Mouse (Mus musculus) right cerebral cortex, postnatal 14 days (tissue): ENCODE measurements at regions not wholly inside any gene's neighbourhood (a gene's known extent, or its start where the extent isn't known, plus 50 kb on each side); places are given as distances from the start of the nearest gene placed in this dataset.
"Not testable (repeated sequence)": the region's sequence is repeated elsewhere in the genome, so short reads cannot be mapped to it uniquely, and the experiment has no call there.

Source experiments
- DNase-seq: peaks from one replicate; pipeline ENCODE4 v3.0.0; 2022

DNA sequence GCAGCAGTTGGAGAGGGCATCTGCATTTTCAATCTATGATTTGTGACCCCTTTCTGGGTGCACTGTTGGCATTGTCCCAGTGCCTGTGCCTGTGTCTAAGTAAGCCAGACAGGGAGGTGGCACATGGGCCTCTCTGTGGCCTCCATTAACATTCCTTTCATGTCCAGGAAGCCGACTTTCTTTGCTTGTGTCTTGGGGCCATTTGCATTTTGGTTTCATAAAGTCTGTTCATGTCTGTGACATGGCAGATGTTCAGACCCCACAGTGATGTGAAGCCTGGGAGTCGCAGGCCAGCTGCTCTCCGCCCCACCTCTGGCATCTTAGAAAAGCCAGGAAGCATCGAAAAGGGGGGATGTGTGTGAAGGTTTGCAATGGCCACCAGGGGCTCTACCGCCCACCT, 153.1 kb downstream of the Kif26a start:
- DNase-seq, result no peak

- DNase-seq, result no peak
Measured at GRCm38 (mm10) chr12:112299603-112300002, 153.6 kb downstream of the Kif26a start.

DNA sequence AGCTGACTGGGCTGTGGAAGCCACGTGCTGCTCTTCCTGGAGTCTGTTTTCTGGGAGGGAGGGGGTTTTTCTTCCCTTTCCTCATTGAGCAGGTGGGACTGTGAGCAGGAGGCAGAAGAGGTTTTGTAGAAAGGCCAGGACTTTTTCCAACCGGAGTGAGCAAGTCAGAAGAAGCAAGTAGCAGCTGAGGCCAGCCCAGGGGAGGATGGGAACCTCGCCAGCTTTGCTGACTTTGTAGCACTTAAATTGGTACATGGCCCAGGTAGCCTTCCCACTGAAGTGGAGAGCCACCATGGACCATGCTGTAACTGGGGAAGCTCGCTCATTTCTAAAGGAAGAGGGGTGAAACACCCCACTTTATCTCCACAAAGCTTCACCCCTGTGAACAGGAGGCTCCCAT, 154.1 kb downstream of the Kif26a start:
- DNase-seq, result no peak

GRCm38 (mm10) chr12:112301411-112301891, 155.4 kb downstream of the Kif26a start:
- DNase-seq, result no peak

- DNase-seq, result no peak
Measured at GRCm38 (mm10) chr12:112301929-112302328, 155.9 kb downstream of the Kif26a start.

DNA sequence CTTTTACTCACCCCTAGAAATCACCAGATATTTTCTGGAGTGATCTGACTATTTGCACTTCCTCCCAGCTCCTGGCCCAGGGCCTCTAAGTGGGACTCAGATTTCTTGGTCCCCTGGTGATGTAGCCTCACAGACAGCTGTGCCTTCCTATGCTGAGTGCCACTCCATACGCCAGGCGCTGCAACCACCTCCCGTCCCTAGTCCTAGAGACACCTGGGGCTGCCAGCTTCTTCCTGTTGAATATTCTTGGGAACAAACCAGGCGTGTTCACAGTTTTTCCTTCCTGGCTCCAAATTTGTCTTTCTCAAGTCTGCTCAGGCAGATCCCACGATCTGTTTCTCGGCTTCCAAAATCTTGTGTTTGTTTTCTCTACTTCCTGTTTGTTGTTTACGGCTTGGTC, 160.2 kb downstream of the Kif26a start:
- no peak for DNase-seq

DNA sequence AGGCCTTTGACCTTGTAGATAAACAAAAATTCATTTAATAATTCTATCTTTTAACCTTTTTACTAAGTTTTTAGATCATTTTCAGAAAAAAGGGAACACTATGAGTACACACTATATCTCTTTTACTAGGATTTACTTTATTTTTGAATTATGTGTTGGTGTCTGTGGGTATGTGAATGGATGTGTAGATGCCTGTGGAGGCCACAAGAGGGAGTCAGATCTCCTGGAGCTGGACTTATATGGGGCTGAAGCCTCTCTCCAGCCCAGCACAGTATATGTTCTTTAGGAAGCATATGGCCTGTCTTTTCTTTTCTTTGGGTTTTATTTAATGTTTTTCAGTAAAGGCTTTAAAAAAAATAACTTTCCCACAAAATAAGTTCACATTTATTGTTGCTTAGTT, 162.0 kb downstream of the Kif26a start:
- no peak for DNase-seq

GRCm38 (mm10) chr12:112309096-112309495, 163.1 kb downstream of the Kif26a start:
- not testable (repeated sequence) for DNase-seq

- no peak for DNase-seq
Measured at GRCm38 (mm10) chr12:112309781-112310180, 163.8 kb downstream of the Kif26a start.

DNA sequence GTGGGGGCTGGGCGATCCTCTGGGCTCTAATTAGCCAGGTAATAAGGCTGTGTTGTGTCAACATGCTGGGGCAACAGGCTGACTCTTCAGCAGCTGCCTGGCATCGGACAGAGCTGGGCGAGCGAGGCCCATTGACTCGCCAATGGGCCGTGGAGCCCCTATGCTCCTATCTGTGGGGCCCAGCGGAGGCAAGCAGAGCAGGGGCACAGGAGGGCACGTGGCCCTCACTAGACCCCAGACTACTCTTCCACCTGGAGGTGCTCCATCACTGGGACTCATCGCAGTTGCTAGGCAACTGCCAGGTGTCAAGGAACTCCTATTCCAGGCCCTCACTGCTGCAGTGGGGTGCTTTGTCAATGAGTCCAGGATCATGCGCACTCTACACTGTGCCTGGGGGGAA, 164.7 kb downstream of the Kif26a start:
- DNase-seq, result no peak

DNA sequence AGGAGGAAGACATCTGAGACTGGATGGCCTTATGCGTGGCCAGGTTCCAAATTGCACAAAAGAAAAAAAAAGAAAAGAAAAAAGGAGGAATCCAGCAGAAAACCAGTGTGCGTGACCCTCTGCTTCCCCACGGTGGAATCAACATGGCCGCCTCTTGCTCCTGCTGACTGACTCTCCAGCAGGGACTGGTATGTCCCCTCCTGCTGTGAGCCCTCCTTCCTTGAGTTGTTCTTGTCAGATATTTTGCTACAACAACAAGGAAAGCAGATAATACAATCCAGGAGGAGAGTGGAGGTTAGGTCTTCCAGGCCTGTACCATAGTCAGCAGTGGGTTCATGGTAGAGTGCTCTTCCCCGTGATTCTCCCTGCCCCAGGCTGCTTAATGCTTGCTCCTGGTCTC, 168.8 kb downstream of the Kif26a start:
- no peak for DNase-seq

- no peak for DNase-seq
Measured at GRCm38 (mm10) chr12:112317191-112317590, 171.2 kb downstream of the Kif26a start.

DNA sequence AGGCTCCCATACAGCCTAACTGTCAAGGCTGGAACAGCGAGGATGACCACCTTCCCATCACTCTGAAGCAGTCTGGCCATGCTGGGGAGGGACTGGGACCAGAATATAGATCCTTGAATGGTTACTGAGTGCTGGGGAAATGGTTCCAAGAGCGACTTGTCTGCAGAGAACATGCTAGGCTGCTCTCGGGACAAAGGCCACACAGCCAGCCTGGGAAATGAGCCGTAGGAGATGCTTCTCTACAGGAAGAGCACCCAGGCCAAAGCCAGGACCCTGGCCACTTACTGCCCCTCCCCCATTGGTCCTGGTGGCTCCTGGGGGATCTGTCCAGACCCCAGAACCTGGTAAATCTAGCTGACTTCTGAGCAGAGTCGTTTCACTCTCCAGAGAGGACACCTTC, 170.8 kb upstream of the A530016L24Rik start:
- no peak for DNase-seq

GRCm38 (mm10) chr12:112322196-112322595, 167.1 kb upstream of the A530016L24Rik start:
- no peak for DNase-seq

- DNase-seq, result no peak
Measured at GRCm38 (mm10) chr12:112327411-112327810, 161.8 kb upstream of the A530016L24Rik start.

- DNase-seq, result no peak
Measured at GRCm38 (mm10) chr12:112328809-112329575, 160.3 kb upstream of the A530016L24Rik start.

- DNase-seq, result peak; percentile 63
Measured at GRCm38 (mm10) chr12:112329701-112330301, 159.4 kb upstream of the A530016L24Rik start.

DNA sequence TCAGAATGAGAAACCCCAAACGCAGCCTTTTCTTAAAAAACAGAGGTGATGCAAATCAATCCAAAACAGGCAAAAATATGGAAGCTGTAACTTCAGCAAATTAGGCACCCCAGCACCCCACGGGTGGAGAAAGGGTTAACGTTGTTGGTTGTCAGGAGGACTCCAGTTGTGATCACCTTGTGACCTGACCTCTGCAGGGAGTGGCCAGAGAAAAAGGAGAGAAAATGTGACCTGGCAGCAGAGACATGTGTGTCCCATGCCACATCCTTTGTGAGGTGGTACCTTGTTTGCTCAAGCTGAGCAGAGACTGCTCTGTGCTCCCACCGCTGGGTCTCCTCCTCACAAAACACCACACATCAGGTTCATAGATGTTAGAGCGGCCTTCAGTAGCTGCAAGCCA, 158.7 kb upstream of the A530016L24Rik start:
- no peak for DNase-seq

GRCm38 (mm10) chr12:112331061-112331460, 158.2 kb upstream of the A530016L24Rik start:
- DNase-seq, result no peak

- DNase-seq, result no peak
Measured at GRCm38 (mm10) chr12:112333125-112334079, 155.8 kb upstream of the A530016L24Rik start.

GRCm38 (mm10) chr12:112334106-112334855, 155.0 kb upstream of the A530016L24Rik start:
- DNase-seq, result no peak

DNA sequence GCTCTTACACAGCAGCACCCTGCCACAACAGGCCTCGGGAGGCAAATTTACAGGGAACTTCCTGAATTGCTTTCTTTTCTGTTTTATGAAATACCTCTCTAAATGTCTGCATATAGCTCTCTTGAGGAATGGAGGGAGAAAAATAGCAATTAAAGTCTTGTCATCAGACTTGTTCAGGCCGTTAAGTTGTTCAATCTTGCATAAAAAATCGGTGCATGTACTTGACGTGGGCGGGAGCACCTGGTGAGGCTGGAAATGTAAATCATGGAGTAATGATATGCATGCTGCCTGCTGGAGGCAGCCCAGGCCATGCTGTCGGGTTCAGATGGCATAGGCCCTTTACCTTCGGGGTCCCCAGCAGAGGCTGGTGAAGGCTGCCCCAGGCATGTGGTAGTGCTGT, 153.6 kb upstream of the A530016L24Rik start:
- no peak for DNase-seq
